Mouse (Mus musculus) CH12.LX (cell line): Measurements from ENCODE around the gene Tmem97. TPM values are rescaled to one million over a fixed set of nuclear protein-coding genes. Genes with fewer than 3 reads are reported as not detected.

ENCODE experiments used
- DNase-seq: peaks from one replicate; pipeline ENCODE4 v3.0.0-alpha.2; 2013; ENCODE audit errors: extremely low read depth
- H3K27ac ChIP-seq: 2 replicates; pipeline ENCODE4 v1.5.1; 2012; ENCODE audit warnings: low read depth, mild to moderate bottlenecking, control low read depth, moderate library complexity; ENCODE audit not compliant: insufficient read depth
- H3K27me3 ChIP-seq: replicated peaks from 2 replicates; pipeline ENCODE3; 2012; ENCODE audit warnings: inconsistent platforms
- H3K36me3 ChIP-seq, 2 experiments: replicated peaks in 1 of 2; 2 replicates each; pipeline versions ENCODE3 to v1.6.1; 2012; ENCODE audit warnings: inconsistent platforms in 1 of 2, low read length in 1 of 2, mild to moderate bottlenecking in 1 of 2, mixed read lengths in 1 of 2, moderate library complexity in 1 of 2; ENCODE audit not compliant: control insufficient read depth in 1 of 2, insufficient read depth in 1 of 2
- H3K4me1 ChIP-seq, 2 experiments: 2 replicates each; pipeline ENCODE4 v1.6.1; 2012; ENCODE audit warnings: inconsistent platforms in 1 of 2, moderate library complexity in 1 of 2; ENCODE audit not compliant: insufficient read depth in 2 of 2, control insufficient read depth in 1 of 2
- H3K4me2 ChIP-seq: 2 replicates; pipeline ENCODE4 v1.6.1; 2012; ENCODE audit warnings: low read depth, mild to moderate bottlenecking, control low read depth; ENCODE audit not compliant: poor library complexity, insufficient read depth, severe bottlenecking
- H3K4me3 ChIP-seq, 3 experiments: fragments of 150-350 bp in 1 of 3; sonication (generic) in 1 of 3; replicated peaks in 1 of 3; 2 replicates each; pipeline versions ENCODE3 to v1.5.1; 2011 to 2012; ENCODE audit warnings: low read depth in 2 of 3, low read length in 2 of 3, mild to moderate bottlenecking in 2 of 3, moderate library complexity in 2 of 3, control low read depth in 1 of 3, improper control_type of control experiment in 1 of 3, inconsistent platforms in 1 of 3, mixed read lengths in 1 of 3; ENCODE audit not compliant: poor library complexity in 1 of 3
- H3K79me2 ChIP-seq: replicated peaks from 2 replicates; pipeline ENCODE4 v1.6.1; 2012; ENCODE audit warnings: mild to moderate bottlenecking, moderate library complexity; ENCODE audit not compliant: control insufficient read depth, poor library complexity, insufficient read depth, severe bottlenecking; ENCODE audit errors: extremely low read depth
- H3K9ac ChIP-seq: 2 replicates; pipeline ENCODE4 v1.6.1; 2012; ENCODE audit warnings: low read depth, mild to moderate bottlenecking, control low read depth, moderate library complexity; ENCODE audit not compliant: insufficient read depth
- H3K9me3 ChIP-seq: replicated peaks from 2 replicates; pipeline ENCODE3; 2012; ENCODE audit warnings: low read length, inconsistent platforms, mixed read lengths
- ELF1 ChIP-seq: IDR thresholded peaks from 2 replicates; pipeline ENCODE4 v1.6.1; 2014; ENCODE audit warnings: low read depth, mild to moderate bottlenecking, inconsistent platforms, low read length, improper control_type of control experiment
- EP300 ChIP-seq: IDR thresholded peaks from 2 replicates; pipeline ENCODE4 v1.6.1; 2011; ENCODE audit warnings: low read length, improper control_type of control experiment
- GABPA ChIP-seq: IDR thresholded peaks from 2 replicates; pipeline ENCODE4 v1.6.1; 2012; ENCODE audit warnings: low read depth, low read length, improper control_type of control experiment, inconsistent platforms; ENCODE audit not compliant: insufficient replicate concordance
- HCFC1 ChIP-seq: IDR thresholded peaks from 2 replicates; pipeline ENCODE4 v1.6.1; 2012; ENCODE audit warnings: low read depth, mild to moderate bottlenecking, inconsistent platforms, low read length, improper control_type of control experiment
- JUND ChIP-seq: conservative IDR thresholded peaks from 2 replicates; pipeline ENCODE4 v1.6.1; 2011; ENCODE audit warnings: low read depth, low read length, improper control_type of control experiment
- KAT2A ChIP-seq: IDR thresholded peaks from 2 replicates; pipeline ENCODE4 v1.6.1; 2012; ENCODE audit warnings: low read length, improper control_type of control experiment, inconsistent platforms; ENCODE audit not compliant: insufficient replicate concordance
- MAX ChIP-seq: IDR thresholded peaks from 2 replicates; pipeline ENCODE4 v1.6.1; 2011; ENCODE audit warnings: low read length, improper control_type of control experiment
- NRF1 ChIP-seq: IDR thresholded peaks from 2 replicates; pipeline ENCODE4 v1.6.1; 2014; ENCODE audit warnings: low read depth, mild to moderate bottlenecking, inconsistent platforms, low read length, improper control_type of control experiment, moderate library complexity
- PAX5 ChIP-seq: IDR thresholded peaks from 2 replicates; pipeline ENCODE4 v1.6.1; 2012; ENCODE audit warnings: low read length, inconsistent platforms, mixed read lengths
- POLR2AphosphoS2 ChIP-seq: IDR thresholded peaks from 2 replicates; pipeline ENCODE4 v1.6.1; 2011; ENCODE audit warnings: low read depth, low read length, improper control_type of control experiment
- RAD21 ChIP-seq: IDR thresholded peaks from 2 replicates; pipeline ENCODE4 v1.6.1; 2011; ENCODE audit warnings: low read depth, mild to moderate bottlenecking, low read length, improper control_type of control experiment, moderate library complexity
- RCOR1 ChIP-seq: conservative IDR thresholded peaks from 2 replicates; pipeline ENCODE4 v1.6.1; 2012; ENCODE audit warnings: low read depth, mild to moderate bottlenecking, inconsistent platforms, low read length, improper control_type of control experiment
- TBP ChIP-seq: conservative IDR thresholded peaks from 2 replicates; pipeline ENCODE4 v1.6.1; 2011; ENCODE audit warnings: low read depth, low read length, improper control_type of control experiment
- USF1 ChIP-seq: IDR thresholded peaks from 2 replicates; pipeline ENCODE4 v1.6.1; 2014; ENCODE audit warnings: low read depth, mild to moderate bottlenecking, inconsistent platforms, low read length, improper control_type of control experiment
- ZC3H11A ChIP-seq: IDR thresholded peaks from 2 replicates; pipeline ENCODE4 v1.6.1; 2012; ENCODE audit warnings: low read depth, mild to moderate bottlenecking, inconsistent platforms, low read length, improper control_type of control experiment
- dilution Hi-C: fragments of 300-500 bp; cut with MboI; formaldehyde crosslinking; loops from 2 replicates; pipeline ENCODE4 v1.14.3; 2020; ENCODE audit warnings: low sequenced_read_pairs; ENCODE audit not compliant: extremely low pct_unique_long_range_greater_than_20kb, extremely low pct_ligation_motif_present
- in situ Hi-C: fragments of 300-500 bp; cut with MboI; formaldehyde crosslinking; loops from 3 replicates; pipeline ENCODE4 v1.14.3; 2019; ENCODE audit warnings: low sequenced_read_pairs, low pct_ligation_motif_present, low pct_unique_long_range_greater_than_20kb, mixed read lengths
- polyA plus RNA-seq: library from polyadenylated mRNA; unstranded; fragments of >175 nt; gene quantifications from 2 replicates; pipeline ENCODE4 v1.2.1, GENCODE M21; 2012; ENCODE audit warnings: low read depth; ENCODE audit not compliant: insufficient read length
- total RNA-seq, 2 experiments: library from RNA; depleted of rRNA; stranded (reverse); fragments of 300-350 nt in 1 of 2; fragments of >200 nt in 1 of 2; gene quantifications; 2 replicates each; pipeline ENCODE4 v1.2.3; 2012 to 2014

The Tmem97 gene
- total and polyA plus RNA-seq, 3 experiments = 213 to 347 (median 268) TPM

- H3K36me3 ChIP-seq = peaks cover 2 to 34% of the 10 kb centered on the region in 2 experiments
Measured at GRCm38 (mm10) chr11:78596750-78597149, 46.2 kb upstream of the Tmem97 start.

GRCm38 (mm10) chr11:78595773-78596172 is 45.2 kb upstream of the Tmem97 start:
- no peaks in the 10 kb centered on the region for H3K9me3 ChIP-seq
- H3K79me2 ChIP-seq = no peaks in the 10 kb centered on the region
- in situ Hi-C loops = no loop called here
- H3K9ac ChIP-seq = no peak overlapping the region
- H3K4me2 ChIP-seq = no peak overlapping the region
- no peak for DNase-seq
- peaks cover 2 to 33% of the 10 kb centered on the region in 2 experiments for H3K36me3 ChIP-seq
- no peak for TF ChIP-seq ELF1
- no peak for TF ChIP-seq JUND
- TF ChIP-seq GABPA = no peak
- TF ChIP-seq TBP = no peak
- TF ChIP-seq MAX = no peak
- TF ChIP-seq USF1 = no peak
- no peak for TF ChIP-seq KAT2A
- no peak for TF ChIP-seq RAD21
- dilution Hi-C loops = no loop called here
- H3K4me3 ChIP-seq = no peak overlapping the region
- H3K27me3 ChIP-seq = no peaks in the 10 kb centered on the region
- H3K27ac ChIP-seq = no peak overlapping the region
- H3K4me1 ChIP-seq = peaks cover 0 to 9% of the 10 kb centered on the region in 2 experiments; a peak in 1 of 4 replicates

More at GRCm38 (mm10) chr11:78596750-78597149, 46.2 kb upstream of the Tmem97 start:
- TF ChIP-seq KAT2A = no peak
- TF ChIP-seq EP300 = no peak
- no peak for TF ChIP-seq PAX5
- no peak for TF ChIP-seq NRF1
- TF ChIP-seq HCFC1 = no peak
- no peak for TF ChIP-seq RCOR1
- no peak for TF ChIP-seq ELF1
- no peak for TF ChIP-seq GABPA
- no peak for TF ChIP-seq TBP
- no peak for TF ChIP-seq POLR2AphosphoS2
- no peak for TF ChIP-seq ZC3H11A
- H3K4me3 ChIP-seq = no peak overlapping the region
- H3K4me1 ChIP-seq = peaks cover 0 to 9% of the 10 kb centered on the region in 2 experiments; a peak in 1 of 4 replicates
- no peak overlapping the region for H3K9ac ChIP-seq
- dilution Hi-C loops = no loop called here
- no peaks in the 10 kb centered on the region for H3K79me2 ChIP-seq
- H3K4me2 ChIP-seq = no peak overlapping the region
- no peak for DNase-seq
- H3K27ac ChIP-seq = no peak overlapping the region
- in situ Hi-C loops = no loop called here
- H3K27me3 ChIP-seq = no peaks in the 10 kb centered on the region
- no peaks in the 10 kb centered on the region for H3K9me3 ChIP-seq
